Comparison of ENCODE assay signal across 15 mouse cellular contexts in the genomic region with DNA sequence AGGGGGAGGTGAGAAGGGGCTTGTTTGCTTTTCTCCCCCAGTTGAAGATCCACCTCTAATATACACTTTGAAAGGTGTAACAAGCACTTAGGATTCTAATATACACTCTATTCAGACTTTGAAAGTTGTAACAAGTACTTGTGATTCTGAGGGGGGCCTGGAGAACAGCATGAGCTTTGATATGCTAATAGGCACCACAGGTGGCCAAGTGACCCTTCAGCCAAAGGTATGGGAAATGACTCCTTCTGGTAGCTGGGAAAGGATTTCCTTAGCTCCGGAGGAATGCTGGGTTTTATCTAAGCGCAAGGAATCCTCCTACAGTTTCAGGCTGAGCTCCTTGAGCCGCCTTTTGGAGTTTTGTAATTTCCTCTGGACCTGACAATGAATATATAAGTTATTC. TPM values are rescaled to one million over a fixed set of nuclear protein-coding genes. Genes with fewer than 3 reads are reported as not detected.
"Had no signal": no experiment of that assay in that cellular context is flagged by ENCODE, and none has a peak within 500 bp of the region (broad histone marks: within the 10 kb centered on the region; RNA-seq: fewer than 3 reads in every experiment).

No protein-coding gene starts in this region.

- H3K9ac ChIP-seq: kidney, embryonic 15.5 days; stomach, embryonic 15.5 days had no signal

- H3K27ac ChIP-seq: kidney, embryonic 15.5 days; left cerebral cortex, adult 2 months; liver, embryonic 13.5 days; midbrain, embryonic 15.5 days; stomach, embryonic 15.5 days had no signal

- H3K9me3 ChIP-seq: kidney, embryonic 15.5 days; liver, embryonic 13.5 days; midbrain, embryonic 15.5 days; stomach, embryonic 15.5 days had no signal

- H3K4me3 ChIP-seq: myocyte had no signal

- H3K36me3 ChIP-seq: kidney, embryonic 15.5 days; liver, embryonic 13.5 days; midbrain, embryonic 15.5 days; stomach, embryonic 15.5 days had no signal

- DNase-seq: kidney, adult 11 months; kidney, adult 8-10 months; kidney, postnatal 10 days; kidney, postnatal 36 days; layer of hippocampus, postnatal 36 days; liver, embryonic 13.5 days; lung, adult 2 months; right cerebral cortex, adult 18-20 months; right cerebral cortex, postnatal 14 days; right cerebral cortex, postnatal 4 days had no signal

- ATAC-seq: midbrain, embryonic 15.5 days had no signal

- H3K27me3 ChIP-seq: stomach, embryonic 15.5 days had no signal

- H3K4me1 ChIP-seq: stomach, embryonic 15.5 days had no signal

RNA-seq across cellular contexts. Expression of a gene that starts 56.5 kb away (rescaled TPM):
- polyA plus RNA-seq: myocyte had no signal
